Mouse (Mus musculus): ENCODE measurements around the gene 5730507C01Rik.

5730507C01Rik gene

GRCm38 (mm10) chr12:18514171-18514570 is at the start of gene 5730507C01Rik:
Gene 5730507C01Rik (plus strand): TSS chr12:18514510.
- in situ Hi-C loops (cut with MboI, MseI), result no loop called here

GRCm38 (mm10) chr12:18514616-18515015 is 306 bp downstream of the 5730507C01Rik start:
- in situ Hi-C loops (cut with MboI, MseI), result loop anchor here (5.0 kb wide), 1 partner anchor 1903 kb away; no protein-coding TSS in a partner anchor

- in situ Hi-C loops (cut with MboI, MseI), result loop anchor here (5.0 kb wide), 1 partner anchor 1902 kb away; no protein-coding TSS in a partner anchor
Observed at GRCm38 (mm10) chr12:18515077-18515476, 767 bp downstream of the 5730507C01Rik start.
